Mouse (Mus musculus): ENCODE results near the gene Pam16.
"Not testable (repeated sequence)": the region's sequence is repeated elsewhere in the genome, so short reads cannot be mapped to it uniquely, and the experiment has no call there.

The Pam16 gene

DNA sequence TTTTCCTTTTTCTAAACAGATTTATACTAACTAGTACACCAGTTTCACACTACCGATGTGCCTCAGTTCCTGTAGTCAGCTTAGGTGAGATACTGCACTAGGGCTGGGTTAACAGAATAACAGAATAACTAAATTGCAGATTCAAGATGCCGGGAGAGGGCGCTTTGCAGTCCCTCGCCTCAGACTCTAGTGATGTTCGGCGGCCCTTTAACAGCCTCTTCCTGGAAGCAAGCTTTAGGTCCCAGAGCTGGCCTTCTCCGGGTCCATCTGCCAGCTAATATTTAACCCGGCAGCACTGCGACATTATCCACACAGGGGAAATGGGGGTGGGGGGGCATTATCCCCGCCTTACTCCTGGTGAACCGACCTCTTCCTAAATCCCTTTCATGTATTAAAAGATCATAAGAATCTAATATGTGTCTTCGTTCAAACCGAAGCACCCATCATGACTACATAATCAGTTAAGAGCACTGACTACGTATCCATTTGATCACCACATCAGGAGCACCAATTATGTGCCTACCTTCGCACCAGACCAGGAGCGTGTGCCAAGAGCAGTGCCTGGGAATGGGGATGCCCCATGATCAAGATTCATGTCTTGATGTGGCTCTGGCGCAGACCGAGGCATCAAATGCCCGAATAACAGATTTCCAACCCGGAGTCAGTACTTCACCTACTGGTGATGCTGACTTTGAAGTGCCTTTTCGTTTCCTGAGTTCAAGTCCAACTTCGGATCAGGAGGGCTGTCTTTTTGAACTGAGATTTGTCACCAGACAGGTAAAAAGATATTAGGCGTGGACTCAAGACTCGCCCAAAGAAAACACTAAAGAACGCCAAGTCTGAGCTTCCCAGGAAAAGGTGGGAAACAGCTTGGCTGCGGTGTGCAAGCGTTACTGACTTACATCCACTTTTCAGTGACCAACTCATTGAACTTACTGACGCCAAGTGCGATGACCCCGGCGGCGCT is 31.6 kb downstream of the Pam16 start:
- no peak for DNase-seq (ENCODE audit: low read depth, low spot score)

DNA sequence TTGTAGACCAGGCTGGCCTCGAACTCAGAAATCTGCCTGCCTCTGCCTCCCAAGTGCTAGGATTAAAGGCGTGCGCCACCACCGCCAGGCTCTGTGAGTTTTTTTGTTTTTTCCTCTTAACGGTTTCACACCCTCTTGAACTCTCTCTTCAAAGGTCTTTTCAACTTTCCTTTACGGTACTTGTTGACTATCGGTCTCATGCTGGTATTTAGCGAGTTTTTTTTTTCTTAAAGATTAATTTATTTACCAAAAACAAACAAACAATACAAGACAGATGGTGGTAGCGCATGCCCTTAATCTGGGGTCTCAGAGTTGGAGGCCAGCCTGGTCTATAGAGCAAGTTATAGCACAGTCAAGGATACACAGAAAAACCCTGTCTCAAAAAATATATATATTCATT is 34.6 kb downstream of the Pam16 start:
- DNase-seq (ENCODE audit: low read depth, low spot score) = no peak

DNA sequence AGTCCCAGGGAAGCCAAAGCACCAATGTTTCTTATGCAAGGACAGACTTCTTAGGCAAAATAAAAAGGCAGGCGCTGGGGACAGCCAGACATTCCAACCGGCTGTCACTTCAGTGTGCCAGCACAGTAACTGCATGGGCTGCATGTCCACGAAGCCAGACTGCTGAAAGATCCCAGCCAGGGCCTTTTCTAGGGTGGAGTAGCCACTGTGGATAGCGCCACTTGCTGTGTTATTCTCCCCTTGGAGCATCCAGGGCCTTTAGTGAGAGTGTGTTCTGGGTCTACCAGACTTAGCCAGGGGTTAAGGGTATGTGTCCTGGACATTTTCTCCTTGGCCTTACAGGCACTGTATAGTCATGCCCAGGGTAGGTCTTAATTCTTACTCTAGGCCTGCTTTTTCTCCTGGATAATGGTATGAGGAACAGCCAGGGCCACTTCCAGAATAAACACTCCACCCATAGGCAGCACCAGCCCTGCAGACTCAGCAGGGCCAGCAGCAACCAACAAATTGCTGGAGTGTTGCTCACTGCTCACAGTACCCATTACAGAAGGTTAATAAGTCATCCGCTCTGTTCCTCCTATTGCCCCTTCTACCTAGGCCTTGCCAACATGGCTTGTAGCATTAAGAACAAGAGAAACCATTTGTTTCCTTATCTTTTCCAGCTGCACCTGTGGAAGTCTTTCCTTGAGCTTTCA is 37.1 kb downstream of the Pam16 start:
- DNase-seq (ENCODE audit: low read depth, low spot score) = no peak

DNA sequence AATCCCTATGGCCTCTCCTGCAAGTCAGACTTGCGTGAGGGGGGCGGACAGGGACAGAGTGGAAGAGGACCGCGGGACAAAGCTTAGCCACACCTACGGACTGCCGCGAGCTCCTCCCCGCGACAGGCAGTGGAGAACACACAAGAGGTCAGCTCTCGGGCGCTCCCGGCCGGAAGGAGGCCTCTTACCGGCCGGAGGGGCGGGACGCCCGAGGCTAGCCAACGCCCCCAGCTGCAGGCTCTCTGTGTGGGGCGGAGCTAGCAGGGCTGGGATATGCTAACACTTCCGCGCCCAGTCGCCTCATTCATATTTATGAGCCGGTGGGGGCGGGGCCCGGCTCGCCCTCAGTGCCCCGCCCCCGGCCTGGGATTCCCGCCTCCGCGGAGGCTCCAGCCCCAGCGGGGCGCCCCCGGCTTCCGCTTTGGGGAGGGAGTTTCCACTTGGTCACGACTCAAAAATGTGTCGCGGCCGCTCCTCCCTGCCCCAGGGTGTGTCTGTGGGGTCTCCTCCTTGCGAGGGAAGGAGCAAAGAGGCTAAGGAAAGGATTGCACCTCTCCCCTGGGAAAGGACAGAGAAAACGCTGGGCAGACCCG is 38.2 kb downstream of the Pam16 start:
- peak; percentile 95 for DNase-seq (ENCODE audit: low read depth, low spot score)

DNA sequence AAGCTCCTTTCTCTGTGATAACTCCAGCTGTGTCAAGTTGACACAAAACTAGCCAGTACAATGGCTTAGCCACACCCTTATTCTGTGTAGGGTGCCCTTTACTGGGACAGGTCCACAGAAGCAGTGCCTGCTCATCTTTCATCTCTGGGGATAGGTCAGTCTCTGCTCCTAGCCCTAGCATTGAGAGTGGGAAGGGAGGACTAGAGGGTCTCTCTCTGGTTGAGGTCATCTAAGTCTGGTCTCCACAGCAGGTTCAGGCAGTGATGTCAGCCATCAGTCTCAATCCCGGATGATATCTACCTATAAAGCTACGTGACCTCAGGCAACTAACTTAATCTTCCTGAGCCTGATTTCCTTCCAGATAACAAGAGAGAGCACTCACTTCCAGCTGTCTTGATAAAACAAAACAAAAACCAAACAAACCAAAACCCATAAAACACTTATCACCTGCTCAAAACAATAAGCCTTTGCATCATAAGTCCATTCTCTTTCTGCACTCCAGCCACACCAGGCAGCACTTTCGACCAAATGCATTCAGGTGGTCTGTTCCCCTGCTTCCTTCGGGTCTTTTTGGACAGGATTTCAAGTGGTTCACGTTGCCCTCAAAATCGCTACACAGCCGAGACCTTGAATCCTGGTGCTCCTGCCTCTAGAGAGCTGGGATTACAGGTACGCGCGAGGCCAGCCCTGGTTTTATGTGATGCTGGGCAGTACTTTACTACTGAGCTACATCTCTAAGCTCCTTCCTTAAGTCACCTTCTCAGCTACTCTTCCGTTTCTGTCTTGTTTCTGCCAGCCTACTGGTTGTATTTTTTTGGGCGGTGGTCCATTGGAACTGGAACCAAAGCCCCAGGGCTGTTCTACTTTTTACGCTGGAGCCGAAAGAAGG is 38.9 kb downstream of the Pam16 start:
- no peak for DNase-seq (ENCODE audit: low read depth, low spot score)

DNA sequence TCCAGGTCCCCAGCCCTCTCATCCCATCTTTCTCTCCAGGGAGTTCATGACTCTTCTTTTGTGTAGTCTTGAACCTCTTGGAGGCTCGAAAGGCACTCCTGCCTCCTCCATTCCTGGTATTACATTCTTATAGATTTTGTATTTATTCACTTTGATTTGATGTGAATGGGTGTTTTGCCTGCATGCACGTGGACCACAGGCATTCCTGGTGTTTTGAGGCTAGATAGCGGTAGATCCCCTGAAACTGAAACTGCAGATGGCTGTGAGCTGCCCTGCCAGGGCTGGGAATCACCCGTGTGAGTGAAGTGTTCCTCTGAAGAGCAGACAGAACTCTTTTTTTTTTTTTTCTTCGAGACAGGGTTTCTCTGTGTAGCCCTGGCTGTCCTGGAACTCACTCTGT is 40.4 kb downstream of the Pam16 start:
- no peak for DNase-seq (ENCODE audit: low read depth, low spot score)

DNA sequence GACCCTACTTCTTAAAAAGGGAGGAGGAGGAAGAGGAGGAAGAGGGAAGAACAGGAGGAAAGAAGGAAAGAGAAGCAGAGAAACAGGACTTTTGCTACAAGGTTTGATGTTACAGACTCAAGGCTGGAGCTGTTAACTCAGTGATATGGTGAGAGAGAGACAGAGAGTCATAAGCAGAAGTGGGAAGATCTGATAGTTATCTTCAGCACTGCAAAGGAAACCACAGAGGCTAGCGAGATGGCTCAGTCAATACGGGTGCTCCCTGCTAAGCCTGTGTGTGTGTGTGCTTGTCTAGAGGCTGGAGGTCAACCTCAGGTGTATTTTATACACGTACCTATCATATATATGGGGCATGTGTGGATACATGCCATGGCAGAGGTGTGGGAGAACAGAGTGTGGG is 41.0 kb downstream of the Pam16 start:
- no peak for DNase-seq (ENCODE audit: low read depth, low spot score)

DNA sequence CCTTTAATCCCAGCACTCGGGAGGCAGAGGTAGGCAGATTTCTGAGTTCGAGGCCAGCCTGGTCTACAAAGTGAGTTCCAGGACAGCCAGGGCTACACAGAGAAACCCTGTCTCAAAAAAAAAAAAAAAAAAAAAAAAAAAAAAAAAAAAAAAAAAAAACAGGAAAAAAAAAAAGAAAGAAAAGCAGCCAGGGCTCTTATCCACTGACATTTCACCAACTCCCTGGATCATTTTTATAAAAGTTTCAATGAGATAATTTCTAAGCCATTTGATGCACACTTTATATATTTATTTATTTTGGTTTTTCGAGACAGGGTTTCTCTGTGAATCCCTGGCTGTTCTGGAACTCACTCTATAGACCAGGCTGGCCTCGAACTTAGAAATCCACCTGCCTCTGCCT is 43.6 kb downstream of the Pam16 start:
- not testable (repeated sequence) for DNase-seq (ENCODE audit: low read depth, low spot score)

DNA sequence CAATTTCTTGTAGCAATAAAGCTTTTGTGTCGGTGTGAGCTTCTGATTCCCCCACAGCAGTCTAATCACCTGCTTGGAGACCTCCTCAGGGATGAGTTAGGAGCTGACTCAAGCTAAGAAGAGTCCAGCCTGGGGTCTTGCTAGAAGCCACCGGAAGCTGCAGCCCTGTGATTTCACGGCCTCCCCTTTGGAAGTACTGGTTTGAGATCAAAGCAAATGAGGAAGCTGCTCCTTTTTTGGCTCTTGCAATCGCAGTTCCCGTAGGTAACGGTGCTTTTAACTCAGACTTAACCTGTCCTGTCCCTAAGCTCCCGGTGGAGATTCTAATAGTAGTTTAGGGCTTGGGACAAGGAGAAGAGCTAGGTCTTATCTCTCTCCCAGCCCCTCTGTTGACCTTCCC is 46.2 kb downstream of the Pam16 start:
- DNase-seq (ENCODE audit: low read depth, low spot score) = no peak

DNA sequence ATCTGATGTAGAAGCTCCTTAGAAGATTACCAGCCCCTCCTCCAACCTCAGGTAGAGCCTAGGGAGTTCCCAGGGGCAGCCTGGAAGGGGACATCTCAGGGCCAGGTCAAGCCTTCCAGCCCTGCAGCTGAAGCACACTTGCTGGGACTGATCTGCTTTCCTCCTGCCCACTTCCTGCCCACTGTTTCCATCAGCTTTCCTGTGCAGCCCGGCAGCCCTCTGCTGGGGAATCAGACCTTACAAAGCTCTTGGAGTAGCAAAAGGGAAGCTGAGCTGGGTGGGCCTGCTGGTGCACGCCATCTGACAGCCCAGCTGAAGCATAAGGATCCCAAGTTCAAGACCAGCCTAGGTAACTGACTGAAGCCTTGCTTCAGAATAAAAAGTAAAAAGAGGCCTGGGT is 47.9 kb downstream of the Pam16 start:
- no peak for DNase-seq (ENCODE audit: low read depth, low spot score)

DNA sequence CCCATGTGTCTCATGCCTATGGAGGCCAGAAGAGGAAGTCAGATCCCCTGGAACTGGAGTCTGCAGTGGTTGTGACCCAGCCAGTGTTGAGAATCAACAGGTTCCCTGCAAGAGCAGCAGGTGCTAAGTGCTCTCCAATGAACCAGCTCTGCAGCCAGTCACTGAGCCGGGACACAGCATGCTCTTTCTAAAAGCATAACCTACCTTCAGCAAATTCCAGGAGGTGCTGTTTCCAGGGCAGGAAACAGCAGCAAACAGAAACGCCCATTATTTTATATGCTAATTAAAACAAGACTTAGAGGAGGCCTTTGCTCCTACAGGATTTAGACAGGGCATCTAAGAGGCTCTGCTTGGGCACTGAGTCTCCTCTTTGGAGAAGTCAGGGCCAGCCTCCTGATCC is 48.8 kb downstream of the Pam16 start:
- DNase-seq (ENCODE audit: low read depth, low spot score) = no peak

DNA sequence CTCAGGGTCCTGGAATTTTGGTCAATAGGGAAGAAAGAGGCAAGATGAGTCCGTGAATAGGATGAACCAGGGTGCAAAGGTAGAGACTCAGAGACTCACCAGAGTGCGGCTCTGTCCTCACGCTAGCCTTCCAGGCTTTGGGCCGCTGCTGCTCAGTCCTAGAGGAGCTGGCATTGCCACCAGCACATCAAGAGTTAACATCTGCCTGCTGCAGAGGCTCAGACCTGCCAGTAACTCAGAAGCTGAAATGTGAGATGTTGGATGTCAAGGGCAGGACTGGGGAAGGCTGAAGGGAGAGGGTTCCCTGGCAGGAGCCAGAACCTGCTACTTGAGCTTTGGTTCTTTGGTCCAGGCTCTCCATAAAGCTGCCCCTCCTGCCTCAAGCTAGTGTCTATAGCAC is 54.1 kb downstream of the Pam16 start:
- DNase-seq (ENCODE audit: low read depth, low spot score) = no peak

DNA sequence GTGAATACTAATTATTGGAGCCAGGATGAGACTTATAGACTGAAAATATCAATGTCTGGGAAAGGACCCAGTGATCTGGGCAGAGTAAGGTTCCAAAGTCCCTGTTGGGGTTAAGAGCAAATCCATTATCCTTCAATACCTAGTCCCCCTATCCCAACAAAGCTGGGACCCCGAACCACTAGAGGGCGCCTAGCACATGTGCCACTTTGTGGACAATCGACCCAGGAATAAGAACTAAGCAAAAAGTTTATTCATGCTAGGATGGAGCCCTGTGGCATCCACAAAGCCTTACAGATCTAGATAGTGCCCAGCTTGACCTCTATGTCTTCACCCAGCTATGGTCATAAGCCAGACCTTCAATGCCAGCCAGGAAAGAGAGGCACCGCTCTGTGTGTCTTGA is 56.9 kb downstream of the Pam16 start:
- no peak for DNase-seq (ENCODE audit: low read depth, low spot score)

All from c-Kit-negative CD71-positive TER-119-positive erythroid progenitor cells, embryonic 14.5 days (primary cell).